Mouse (Mus musculus): ENCODE measurements at regions not wholly inside any gene's neighbourhood (a gene's known extent, or its start where the extent isn't known, plus 50 kb on each side); places are given as distances from the start of the nearest gene placed in this dataset.

- ATAC-seq = no peak
Measured at GRCm38 (mm10) chrX:13344701-13345100, 63.9 kb downstream of the Ddx3x start.

GRCm38 (mm10) chrX:13345126-13345525 is 64.4 kb downstream of the Ddx3x start:
- no peak for ATAC-seq

GRCm38 (mm10) chrX:13346011-13346631 is 65.4 kb downstream of the Ddx3x start:
- no peak for ATAC-seq

- peak; percentile 13 for ATAC-seq
Measured at GRCm38 (mm10) chrX:13346696-13347026, 65.9 kb downstream of the Ddx3x start.

GRCm38 (mm10) chrX:13347027-13347840 is 66.5 kb downstream of the Ddx3x start:
- peak; percentile 79 for ATAC-seq

- ATAC-seq = no peak
Measured at GRCm38 (mm10) chrX:13348415-13348814, 67.6 kb downstream of the Ddx3x start.

GRCm38 (mm10) chrX:13350461-13350860 is 69.7 kb downstream of the Ddx3x start:
- no peak for ATAC-seq

GRCm38 (mm10) chrX:13357149-13357783 is 76.5 kb downstream of the Ddx3x start:
- ATAC-seq = no peak

- no peak for ATAC-seq
Measured at GRCm38 (mm10) chrX:13357973-13358372, 77.2 kb downstream of the Ddx3x start.

GRCm38 (mm10) chrX:13360436-13360835 is 79.7 kb downstream of the Ddx3x start:
- ATAC-seq = no peak

GRCm38 (mm10) chrX:13370319-13370718 is 89.5 kb downstream of the Ddx3x start:
- peak; percentile 23 for ATAC-seq

- no peak for ATAC-seq
Measured at GRCm38 (mm10) chrX:13372752-13373151, 92.0 kb downstream of the Ddx3x start.

- no peak for ATAC-seq
Measured at GRCm38 (mm10) chrX:13386354-13386753, 79.6 kb upstream of the Nyx start.

- no peak for ATAC-seq
Measured at GRCm38 (mm10) chrX:13398466-13398865, 67.4 kb upstream of the Nyx start.

GRCm38 (mm10) chrX:13412726-13413125 is 53.2 kb upstream of the Nyx start:
- no peak for ATAC-seq

GRCm38 (mm10) chrX:13413135-13413534 is 52.8 kb upstream of the Nyx start:
- ATAC-seq = no peak
